Mouse (Mus musculus): ENCODE measurements around the gene Ldb2. TPM values are rescaled to one million over a fixed set of nuclear protein-coding genes. Genes with fewer than 3 reads are reported as not detected.

The Ldb2 gene
- polyA plus RNA-seq (2015; fragmentation: Nextera tagmentation; extraction: Ambion mirVana) = 14.5 and 15.6 TPM in 2 replicates

DNA sequence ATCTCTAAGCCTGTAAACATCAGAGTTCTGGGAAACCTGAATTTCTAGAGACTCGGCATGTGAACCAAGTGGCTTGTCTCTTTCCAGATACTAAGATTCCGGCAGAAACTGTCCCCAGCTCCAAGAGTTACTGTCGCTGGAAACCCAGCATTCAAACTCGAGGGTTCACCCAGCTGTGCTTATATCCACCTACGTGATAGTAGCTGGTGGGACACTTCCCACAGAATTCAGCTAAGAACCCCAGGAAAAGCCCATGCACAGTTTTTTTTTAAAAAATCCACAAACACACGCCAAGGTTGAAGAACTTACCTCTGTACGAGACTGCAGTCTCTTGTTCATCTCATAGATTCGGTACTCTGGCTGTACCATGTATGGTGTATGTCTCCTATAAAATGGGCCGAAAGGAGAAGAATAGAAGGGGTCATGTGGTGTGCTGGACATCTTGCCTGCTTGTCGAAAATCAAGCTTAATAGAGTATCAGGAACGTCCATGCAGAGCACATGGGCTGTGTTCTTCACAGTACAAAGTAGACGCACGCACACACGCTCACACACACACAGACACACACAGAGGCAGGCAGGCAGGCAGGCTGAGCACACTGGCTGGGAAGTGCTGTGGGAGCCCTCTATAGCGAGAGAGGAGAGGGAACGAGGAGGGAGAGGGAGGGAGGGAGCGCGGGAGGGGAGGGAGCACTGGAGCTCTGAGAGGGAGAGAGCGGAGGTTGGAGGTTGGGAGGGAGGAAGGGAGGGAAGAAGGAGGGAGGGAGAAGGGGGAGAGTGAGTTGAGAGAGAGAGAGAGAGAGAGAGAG, at the start of gene Ldb2:
TSS of gene Ldb2 (minus strand) at position 628 of the 808 bp plus-strand sequence.
- Histone ChIP-seq H3K4me3 (peak within 1 kb of the TSS; percentile 55), H3K27ac (replicated peaks) (no peak within 1 kb of the TSS; the same call in 1 of the 2 replicates), H3K9me3 (no peaks in the 10 kb centered on the region), H3K36me3 (no peaks in the 10 kb centered on the region), H3K4me2 (peak within 1 kb of the TSS; percentile 81), H3K9ac (peak within 1 kb of the TSS; percentile 75), H3K4me1 (peaks cover 16% of the 10 kb centered on the region), H3K27me3 (replicated peaks) (no peaks in the 10 kb centered on the region)
- WGBS = 2% methylated on average over 19 of the region's 19 CpGs
- ATAC-seq (ENCODE audit: extremely low read depth, insufficient number of reproducible peaks, low FRiP score, low TSS enrichment) = peak; percentile 69

DNA sequence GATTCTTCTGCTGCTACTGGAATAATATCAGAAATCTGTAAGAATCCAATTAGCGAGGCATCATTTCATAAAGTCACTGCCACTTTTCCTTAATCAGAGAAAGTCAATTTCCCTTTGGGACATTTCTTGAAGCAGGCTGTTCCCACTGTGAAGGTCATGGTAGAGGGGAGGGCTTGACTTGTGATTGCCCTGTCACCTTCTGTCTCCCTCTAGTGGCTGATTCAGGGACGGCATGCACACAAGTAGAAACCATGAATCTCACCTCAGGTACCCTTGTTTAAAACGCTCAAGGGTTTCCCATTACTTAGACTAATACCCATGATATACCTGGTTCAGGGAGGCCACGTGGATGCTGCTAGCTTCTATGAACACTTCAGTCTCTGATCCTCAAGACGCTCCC, 31.8 kb upstream of the Ldb2 start:
- no peak overlapping the region for H3K4me2 ChIP-seq
- no peak for ATAC-seq (ENCODE audit: extremely low read depth, insufficient number of reproducible peaks, low FRiP score, low TSS enrichment)
- 59% methylated on average over 5 of the region's 5 CpGs for WGBS

DNA sequence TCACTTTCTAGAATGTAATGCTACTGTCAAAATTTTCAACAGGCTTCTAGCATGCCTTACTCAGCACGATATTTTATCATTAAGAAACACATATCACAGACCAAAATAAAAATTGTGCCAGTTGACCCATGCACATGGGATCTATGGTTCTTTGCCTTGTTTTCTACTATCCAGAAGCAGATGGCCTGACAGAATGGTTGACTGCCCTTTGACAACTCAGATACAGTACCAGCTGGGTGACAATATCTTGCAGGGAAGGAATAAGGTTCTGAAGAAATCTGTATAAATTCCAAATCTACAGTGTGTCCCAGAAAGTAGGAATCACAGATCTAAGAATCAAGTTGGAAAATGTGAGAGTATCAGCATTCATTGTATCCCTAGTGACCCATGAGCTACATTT, 16.0 kb upstream of the Ldb2 start:
- no peak for ATAC-seq (ENCODE audit: extremely low read depth, insufficient number of reproducible peaks, low FRiP score, low TSS enrichment)
- Histone ChIP-seq H3K9ac (no peak overlapping the region), H3K9me3 (no peaks in the 10 kb centered on the region), H3K4me3 (no peak overlapping the region), H3K4me2 (no peak overlapping the region), H3K4me1 (no peaks in the 10 kb centered on the region), H3K27ac (replicated peaks) (no peak overlapping the region), H3K36me3 (no peaks in the 10 kb centered on the region), H3K27me3 (replicated peaks) (no peaks in the 10 kb centered on the region)
- WGBS = 62% methylated on average over 1 of the region's 1 CpGs

More for the DNA sequence above, 31.8 kb upstream of the Ldb2 start:
- H3K4me1 ChIP-seq = no peaks in the 10 kb centered on the region
- H3K36me3 ChIP-seq = no peaks in the 10 kb centered on the region
- no peak overlapping the region for H3K27ac ChIP-seq (replicated peaks)
- H3K9me3 ChIP-seq = no peaks in the 10 kb centered on the region
- H3K27me3 ChIP-seq (replicated peaks) = no peaks in the 10 kb centered on the region
- H3K4me3 ChIP-seq = no peak overlapping the region
- no peak overlapping the region for H3K9ac ChIP-seq

DNA sequence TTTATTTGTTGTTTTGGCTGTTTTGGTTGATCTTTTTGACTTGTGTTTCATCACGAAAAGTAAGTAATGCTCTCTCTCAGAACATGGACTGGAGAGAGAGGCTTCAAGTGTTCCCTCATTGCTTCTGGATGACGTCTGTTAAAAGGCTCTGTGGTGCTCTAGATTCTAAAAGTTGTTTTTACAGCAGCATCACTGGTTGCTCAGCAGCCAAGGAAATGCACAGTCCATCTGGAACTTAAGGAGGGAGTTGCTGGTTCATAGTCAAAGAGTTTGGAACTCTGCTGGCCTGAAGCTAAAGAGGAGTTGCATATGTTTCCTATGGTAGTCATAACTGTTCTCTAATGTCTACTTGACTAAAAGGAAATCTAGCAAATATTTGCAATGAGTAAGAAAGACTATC, 6.5 kb upstream of the Ldb2 start:
- Histone ChIP-seq H3K9ac (no peak overlapping the region), H3K36me3 (no peaks in the 10 kb centered on the region), H3K9me3 (no peaks in the 10 kb centered on the region), H3K4me1 (peaks cover 5% of the 10 kb centered on the region), H3K27me3 (replicated peaks) (no peaks in the 10 kb centered on the region), H3K27ac (replicated peaks) (no peak overlapping the region), H3K4me3 (no peak overlapping the region), H3K4me2 (no peak overlapping the region)
- no peak for ATAC-seq (ENCODE audit: extremely low read depth, insufficient number of reproducible peaks, low FRiP score, low TSS enrichment)
- WGBS = 63% methylated on average over 2 of the region's 2 CpGs

DNA sequence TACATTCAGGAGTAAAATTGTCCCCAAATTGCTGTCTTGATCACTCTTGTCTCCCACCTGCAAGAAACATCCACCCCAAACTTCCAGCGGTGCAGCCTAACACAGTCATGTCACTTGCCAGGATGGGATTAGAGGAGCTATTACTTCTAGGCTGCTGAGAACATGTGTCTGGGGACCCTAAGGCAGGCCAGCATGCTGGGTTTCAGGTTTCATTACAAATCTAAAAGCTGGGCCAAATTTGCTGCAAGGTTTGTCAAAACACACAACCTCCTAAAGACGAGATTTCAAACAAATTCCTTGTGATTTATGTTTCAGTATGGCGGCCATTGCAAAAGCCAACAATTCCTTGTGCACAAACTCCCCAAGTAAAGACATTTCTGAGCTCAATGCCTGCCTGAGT, 1.6 kb upstream of the Ldb2 start:
- no peak for ATAC-seq (ENCODE audit: extremely low read depth, insufficient number of reproducible peaks, low FRiP score, low TSS enrichment)
- 32% methylated on average over 3 of the region's 3 CpGs for WGBS
- Histone ChIP-seq H3K9me3 (no peaks in the 10 kb centered on the region), H3K27ac (replicated peaks) (no peak overlapping the region), H3K4me1 (peaks cover 16% of the 10 kb centered on the region), H3K4me2 (no peak overlapping the region), H3K9ac (no peak overlapping the region), H3K27me3 (replicated peaks) (no peaks in the 10 kb centered on the region), H3K36me3 (no peaks in the 10 kb centered on the region), H3K4me3 (no peak overlapping the region)

DNA sequence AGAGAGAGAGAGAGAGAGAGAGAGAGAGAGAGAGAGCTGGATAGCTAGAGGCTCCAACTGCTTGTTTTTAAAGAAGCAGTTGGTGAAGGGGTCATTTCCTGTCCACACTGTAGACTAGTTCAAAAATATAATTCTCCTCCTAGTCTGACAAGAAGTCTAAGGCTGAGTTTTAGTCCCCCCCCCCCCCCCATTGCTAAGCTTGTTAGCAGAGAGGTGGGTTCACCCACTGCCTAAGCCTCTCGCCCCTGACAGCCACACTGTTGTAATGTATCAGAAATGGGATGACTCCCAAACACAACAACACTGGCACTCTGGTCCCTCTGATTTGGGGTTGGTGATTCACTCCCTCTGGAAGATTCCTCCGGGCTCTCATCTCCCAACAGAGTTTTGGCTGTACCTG, 381 bp upstream of the Ldb2 start:
- Histone ChIP-seq H3K36me3 (no peaks in the 10 kb centered on the region), H3K4me2 (peak overlapping the region; percentile 81), H3K27ac (replicated peaks) (no peak overlapping the region), H3K9me3 (no peaks in the 10 kb centered on the region), H3K4me3 (peak overlapping the region; percentile 55), H3K27me3 (replicated peaks) (no peaks in the 10 kb centered on the region), H3K9ac (no peak overlapping the region; the same call in 1 of the 2 replicates), H3K4me1 (peaks cover 16% of the 10 kb centered on the region)
- 10% methylated on average over 2 of the region's 2 CpGs for WGBS
- ATAC-seq (ENCODE audit: extremely low read depth, insufficient number of reproducible peaks, low FRiP score, low TSS enrichment) = no peak

DNA sequence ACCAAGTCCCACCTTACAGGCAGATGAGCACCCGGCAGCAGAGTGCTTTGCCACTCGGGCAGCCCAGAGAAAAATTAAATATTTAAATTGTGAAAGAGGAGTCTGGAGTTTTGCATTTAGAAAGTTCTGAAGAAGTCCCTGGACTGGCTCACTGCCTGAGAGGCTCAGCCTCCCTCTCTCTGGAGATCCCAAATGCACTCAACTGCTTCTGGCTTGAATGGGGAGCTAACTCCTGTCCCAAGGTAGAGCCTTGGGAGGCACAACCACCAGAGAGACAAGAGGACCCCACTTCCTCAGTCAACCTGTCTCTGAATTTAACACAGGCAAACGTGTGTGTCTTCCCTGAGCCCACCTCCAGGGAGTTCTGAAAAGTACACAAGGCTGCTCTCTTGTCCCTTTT, 987 bp downstream of the Ldb2 start:
- Histone ChIP-seq H3K36me3 (no peaks in the 10 kb centered on the region), H3K27ac (replicated peaks) (no peak overlapping the region; the same call in 1 of the 2 replicates)

DNA sequence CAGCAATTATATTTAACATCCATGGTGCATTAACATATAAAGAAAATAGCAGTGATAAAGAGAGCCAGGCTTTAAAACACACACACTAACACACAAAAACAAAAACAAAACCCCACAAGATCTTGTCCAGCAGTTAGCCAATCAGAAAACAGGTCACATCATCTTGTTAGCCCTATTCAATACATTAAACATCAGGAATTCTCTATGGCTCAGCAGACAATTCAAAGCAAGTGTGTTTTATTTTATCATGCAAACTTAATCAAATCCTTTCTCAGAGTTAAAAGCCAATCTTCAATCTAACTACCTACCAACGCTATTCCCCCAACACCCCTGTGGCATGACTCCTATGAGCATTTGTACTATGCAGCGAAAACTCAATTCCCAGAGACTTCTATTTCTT, 1.4 kb downstream of the Ldb2 start:
- H3K4me3 ChIP-seq = peak overlapping the region; percentile 55
- no peaks in the 10 kb centered on the region for H3K27me3 ChIP-seq (replicated peaks)
- H3K36me3 ChIP-seq = no peaks in the 10 kb centered on the region
- no peak overlapping the region; the same call in 1 of the 2 replicates for H3K27ac ChIP-seq (replicated peaks)
- H3K4me1 ChIP-seq = peaks cover 11% of the 10 kb centered on the region; the same call in 1 of the 2 replicates
- WGBS = 26% methylated on average over 2 of the region's 2 CpGs
- ATAC-seq (ENCODE audit: extremely low read depth, insufficient number of reproducible peaks, low FRiP score, low TSS enrichment) = no peak
- H3K9ac ChIP-seq = peak overlapping the region; percentile 75
- H3K4me2 ChIP-seq = peak overlapping the region; percentile 81
- H3K9me3 ChIP-seq = no peaks in the 10 kb centered on the region

More for the DNA sequence above, 987 bp downstream of the Ldb2 start:
- Histone ChIP-seq H3K4me2 (peak overlapping the region; percentile 81), H3K4me3 (peak overlapping the region; percentile 55), H3K9ac (peak overlapping the region; percentile 75), H3K9me3 (no peaks in the 10 kb centered on the region), H3K27me3 (replicated peaks) (no peaks in the 10 kb centered on the region), H3K4me1 (peaks cover 14% of the 10 kb centered on the region)
- 8% methylated on average over 3 of the region's 3 CpGs for WGBS
- no peak for ATAC-seq (ENCODE audit: extremely low read depth, insufficient number of reproducible peaks, low FRiP score, low TSS enrichment)

DNA sequence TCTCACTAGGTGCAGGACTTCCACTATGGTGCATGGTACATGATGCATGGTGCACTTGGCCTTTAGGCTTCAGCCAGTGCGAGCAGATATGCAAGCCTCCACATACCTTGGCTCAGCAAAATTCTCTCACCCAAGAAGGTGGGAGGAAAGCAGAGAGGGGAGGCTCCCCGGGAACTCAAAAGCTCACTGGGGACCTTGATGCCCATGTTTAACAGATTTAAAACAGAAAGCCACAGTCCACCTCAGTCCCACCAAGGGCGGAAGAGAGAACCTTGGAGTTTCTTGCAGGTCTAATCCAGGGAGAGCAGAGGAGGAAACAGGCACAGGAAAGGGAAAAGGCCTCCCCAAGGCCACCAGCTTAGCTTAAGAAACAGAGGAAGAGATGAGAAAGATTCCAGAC, 14.9 kb downstream of the Ldb2 start:
- Histone ChIP-seq H3K36me3 (no peaks in the 10 kb centered on the region), H3K4me3 (no peak overlapping the region), H3K9ac (no peak overlapping the region), H3K9me3 (no peaks in the 10 kb centered on the region), H3K4me2 (no peak overlapping the region), H3K27me3 (replicated peaks) (no peaks in the 10 kb centered on the region), H3K27ac (replicated peaks) (peak overlapping the region; percentile 24; the same call in 1 of the 2 replicates), H3K4me1 (no peaks in the 10 kb centered on the region; the same call in 1 of the 2 replicates)
- 62% methylated on average over 3 of the region's 3 CpGs for WGBS
- ATAC-seq (ENCODE audit: extremely low read depth, insufficient number of reproducible peaks, low FRiP score, low TSS enrichment) = no peak

DNA sequence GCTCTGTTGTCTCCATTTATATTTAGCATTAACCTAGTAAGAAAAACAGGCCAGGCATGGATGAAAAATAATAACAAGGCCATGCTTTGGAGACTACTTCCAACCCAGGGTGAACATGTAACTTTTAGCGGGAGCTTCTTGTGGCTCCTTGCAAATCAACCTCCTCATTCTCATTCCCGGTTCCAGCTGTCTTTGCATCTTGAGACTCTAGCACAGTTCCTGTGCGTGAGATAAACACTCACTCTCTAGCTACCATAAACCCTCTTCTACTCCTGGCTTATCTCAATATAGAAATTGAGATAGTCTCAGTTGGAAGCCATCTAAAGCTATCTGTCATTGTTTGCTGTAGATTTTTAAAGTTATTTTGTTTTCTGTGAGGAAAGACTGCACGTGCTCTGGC, 20.1 kb downstream of the Ldb2 start:
- Histone ChIP-seq H3K4me3 (no peak overlapping the region), H3K36me3 (no peaks in the 10 kb centered on the region), H3K27ac (replicated peaks) (no peak overlapping the region), H3K4me1 (no peaks in the 10 kb centered on the region), H3K9ac (no peak overlapping the region), H3K4me2 (no peak overlapping the region), H3K9me3 (no peaks in the 10 kb centered on the region), H3K27me3 (replicated peaks) (no peaks in the 10 kb centered on the region)
- no peak for ATAC-seq (ENCODE audit: extremely low read depth, insufficient number of reproducible peaks, low FRiP score, low TSS enrichment)
- 61% methylated on average over 4 of the region's 4 CpGs for WGBS

DNA sequence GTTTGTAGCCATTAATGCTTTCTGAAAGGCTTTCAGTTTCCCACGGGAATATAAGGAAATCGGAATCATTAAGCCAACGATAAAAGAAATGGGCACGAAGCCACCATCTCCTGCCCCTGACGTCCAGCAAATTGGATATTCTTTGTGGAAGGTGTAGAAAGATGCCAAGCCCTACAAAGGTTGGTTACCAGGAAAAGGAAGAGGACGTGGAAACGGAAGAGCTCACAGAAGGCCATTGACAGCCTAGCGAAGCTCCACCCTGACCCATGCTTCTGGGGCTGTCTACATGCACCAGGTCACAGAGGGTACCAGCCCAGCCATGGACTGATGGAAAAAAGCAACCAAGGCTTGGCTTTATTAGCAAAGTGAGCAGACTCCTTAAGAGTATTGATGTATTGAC, 31.0 kb downstream of the Ldb2 start:
- no peaks in the 10 kb centered on the region for H3K27me3 ChIP-seq (replicated peaks)
- H3K9me3 ChIP-seq = no peaks in the 10 kb centered on the region
- 79% methylated on average over 8 of the region's 8 CpGs for WGBS
- no peak overlapping the region for H3K4me3 ChIP-seq
- no peak overlapping the region for H3K27ac ChIP-seq (replicated peaks)
- H3K9ac ChIP-seq = no peak overlapping the region
- no peak for ATAC-seq (ENCODE audit: extremely low read depth, insufficient number of reproducible peaks, low FRiP score, low TSS enrichment)
- no peaks in the 10 kb centered on the region for H3K4me1 ChIP-seq
- no peak overlapping the region for H3K4me2 ChIP-seq
- no peaks in the 10 kb centered on the region for H3K36me3 ChIP-seq

DNA sequence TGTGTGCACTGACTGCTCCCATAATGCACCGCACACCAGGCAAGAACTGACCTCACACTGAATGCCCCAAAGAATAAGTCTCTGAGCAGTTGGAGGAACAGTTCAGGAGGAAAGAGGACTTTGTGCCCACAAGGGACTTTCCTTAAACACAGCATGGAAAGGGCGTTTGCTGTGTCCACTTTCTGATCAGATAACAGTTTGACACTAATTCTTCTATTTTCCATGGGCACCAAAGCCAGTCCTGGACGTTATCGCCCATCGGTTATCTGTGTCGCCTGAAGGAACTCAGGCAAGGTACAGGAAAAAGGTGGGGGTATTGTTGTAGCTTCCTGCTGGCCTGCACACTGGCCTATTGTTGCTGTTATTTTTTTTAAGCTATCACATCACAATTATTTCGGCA, 34.6 kb downstream of the Ldb2 start:
- Histone ChIP-seq H3K4me1 (no peaks in the 10 kb centered on the region), H3K4me2 (no peak overlapping the region), H3K27me3 (replicated peaks) (no peaks in the 10 kb centered on the region), H3K36me3 (no peaks in the 10 kb centered on the region), H3K4me3 (no peak overlapping the region), H3K27ac (replicated peaks) (peak overlapping the region; percentile 59), H3K9ac (no peak overlapping the region), H3K9me3 (no peaks in the 10 kb centered on the region)
- ATAC-seq (ENCODE audit: extremely low read depth, insufficient number of reproducible peaks, low FRiP score, low TSS enrichment) = no peak
- 55% methylated on average over 7 of the region's 7 CpGs for WGBS
